Mouse (Mus musculus) CH12.LX (cell line): Measurements from ENCODE around the gene Ppp2r5d. TPM values are rescaled to one million over a fixed set of nuclear protein-coding genes. Genes with fewer than 3 reads are reported as not detected.

Experiments used
- DNase-seq: peaks from one replicate; pipeline ENCODE4 v3.0.0-alpha.2; 2013; ENCODE audit errors: extremely low read depth
- H3K27ac ChIP-seq: 2 replicates; pipeline ENCODE4 v1.5.1; 2012; ENCODE audit warnings: low read depth, mild to moderate bottlenecking, control low read depth, moderate library complexity; ENCODE audit not compliant: insufficient read depth
- H3K27me3 ChIP-seq: replicated peaks from 2 replicates; pipeline ENCODE3; 2012; ENCODE audit warnings: inconsistent platforms
- H3K36me3 ChIP-seq, 2 experiments: replicated peaks in 1 of 2; 2 replicates each; pipeline versions ENCODE3 to v1.6.1; 2012; ENCODE audit warnings: inconsistent platforms in 1 of 2, low read length in 1 of 2, mild to moderate bottlenecking in 1 of 2, mixed read lengths in 1 of 2, moderate library complexity in 1 of 2; ENCODE audit not compliant: control insufficient read depth in 1 of 2, insufficient read depth in 1 of 2
- H3K4me1 ChIP-seq, 2 experiments: 2 replicates each; pipeline ENCODE4 v1.6.1; 2012; ENCODE audit warnings: inconsistent platforms in 1 of 2, moderate library complexity in 1 of 2; ENCODE audit not compliant: insufficient read depth in 2 of 2, control insufficient read depth in 1 of 2
- H3K4me2 ChIP-seq: 2 replicates; pipeline ENCODE4 v1.6.1; 2012; ENCODE audit warnings: low read depth, mild to moderate bottlenecking, control low read depth; ENCODE audit not compliant: poor library complexity, insufficient read depth, severe bottlenecking
- H3K4me3 ChIP-seq, 3 experiments: fragments of 150-350 bp in 1 of 3; sonication (generic) in 1 of 3; replicated peaks in 1 of 3; 2 replicates each; pipeline versions ENCODE3 to v1.5.1; 2011 to 2012; ENCODE audit warnings: low read depth in 2 of 3, low read length in 2 of 3, mild to moderate bottlenecking in 2 of 3, moderate library complexity in 2 of 3, control low read depth in 1 of 3, improper control_type of control experiment in 1 of 3, inconsistent platforms in 1 of 3, mixed read lengths in 1 of 3; ENCODE audit not compliant: poor library complexity in 1 of 3
- H3K79me2 ChIP-seq: replicated peaks from 2 replicates; pipeline ENCODE4 v1.6.1; 2012; ENCODE audit warnings: mild to moderate bottlenecking, moderate library complexity; ENCODE audit not compliant: control insufficient read depth, poor library complexity, insufficient read depth, severe bottlenecking; ENCODE audit errors: extremely low read depth
- H3K9ac ChIP-seq: 2 replicates; pipeline ENCODE4 v1.6.1; 2012; ENCODE audit warnings: low read depth, mild to moderate bottlenecking, control low read depth, moderate library complexity; ENCODE audit not compliant: insufficient read depth
- H3K9me3 ChIP-seq: replicated peaks from 2 replicates; pipeline ENCODE3; 2012; ENCODE audit warnings: low read length, inconsistent platforms, mixed read lengths
- CTCF ChIP-seq, 2 experiments: IDR thresholded peaks in 1 of 2; conservative IDR thresholded peaks in 1 of 2; 2 replicates each; pipeline ENCODE4 v1.5.1; 2011 to 2012; ENCODE audit warnings: low read depth in 2 of 2, low read length in 2 of 2, improper control_type of control experiment in 1 of 2, inconsistent platforms in 1 of 2, mild to moderate bottlenecking in 1 of 2, moderate library complexity in 1 of 2
- E2F4 ChIP-seq: IDR thresholded peaks from 2 replicates; pipeline ENCODE4 v1.6.1; 2011; ENCODE audit warnings: low read depth, low read length, improper control_type of control experiment; ENCODE audit not compliant: insufficient replicate concordance
- EP300 ChIP-seq: IDR thresholded peaks from 2 replicates; pipeline ENCODE4 v1.6.1; 2011; ENCODE audit warnings: low read length, improper control_type of control experiment
- GABPA ChIP-seq: IDR thresholded peaks from 2 replicates; pipeline ENCODE4 v1.6.1; 2012; ENCODE audit warnings: low read depth, low read length, improper control_type of control experiment, inconsistent platforms; ENCODE audit not compliant: insufficient replicate concordance
- IRF4 ChIP-seq: IDR thresholded peaks from 2 replicates; pipeline ENCODE4 v1.6.1; 2014; ENCODE audit warnings: low read depth, mild to moderate bottlenecking, inconsistent platforms, low read length, improper control_type of control experiment
- JUN ChIP-seq: IDR thresholded peaks from 2 replicates; pipeline ENCODE4 v1.6.1; 2011; ENCODE audit warnings: low read depth, mild to moderate bottlenecking, low read length, improper control_type of control experiment, moderate library complexity; ENCODE audit not compliant: insufficient read depth
- JUND ChIP-seq: conservative IDR thresholded peaks from 2 replicates; pipeline ENCODE4 v1.6.1; 2011; ENCODE audit warnings: low read depth, low read length, improper control_type of control experiment
- MAFK ChIP-seq: IDR thresholded peaks from 2 replicates; pipeline ENCODE4 v1.6.1; 2011; ENCODE audit warnings: low read length, improper control_type of control experiment; ENCODE audit not compliant: insufficient replicate concordance
- MEF2A ChIP-seq: IDR thresholded peaks from 2 replicates; pipeline ENCODE4 v1.6.1; 2014; ENCODE audit warnings: low read depth, mild to moderate bottlenecking, inconsistent platforms, low read length, improper control_type of control experiment, borderline replicate concordance
- MXI1 ChIP-seq: IDR thresholded peaks from 2 replicates; pipeline ENCODE4 v1.6.1; 2011; ENCODE audit warnings: mild to moderate bottlenecking, low read depth, low read length, improper control_type of control experiment
- MYC ChIP-seq: IDR thresholded peaks from 2 replicates; pipeline ENCODE4 v1.6.1; 2011; ENCODE audit warnings: low read depth, mild to moderate bottlenecking, improper control_type of control experiment, low read length
- NRF1 ChIP-seq: IDR thresholded peaks from 2 replicates; pipeline ENCODE4 v1.6.1; 2014; ENCODE audit warnings: low read depth, mild to moderate bottlenecking, inconsistent platforms, low read length, improper control_type of control experiment, moderate library complexity
- PAX5 ChIP-seq: IDR thresholded peaks from 2 replicates; pipeline ENCODE4 v1.6.1; 2012; ENCODE audit warnings: low read length, inconsistent platforms, mixed read lengths
- POLR2A ChIP-seq: IDR thresholded peaks from 2 replicates; pipeline ENCODE4 v1.6.1; 2011; ENCODE audit warnings: low read depth, mild to moderate bottlenecking, improper control_type of control experiment, low read length
- POLR2AphosphoS2 ChIP-seq: IDR thresholded peaks from 2 replicates; pipeline ENCODE4 v1.6.1; 2011; ENCODE audit warnings: low read depth, low read length, improper control_type of control experiment
- RAD21 ChIP-seq: IDR thresholded peaks from 2 replicates; pipeline ENCODE4 v1.6.1; 2011; ENCODE audit warnings: low read depth, mild to moderate bottlenecking, low read length, improper control_type of control experiment, moderate library complexity
- RCOR1 ChIP-seq: conservative IDR thresholded peaks from 2 replicates; pipeline ENCODE4 v1.6.1; 2012; ENCODE audit warnings: low read depth, mild to moderate bottlenecking, inconsistent platforms, low read length, improper control_type of control experiment
- SIN3A ChIP-seq: IDR thresholded peaks from 2 replicates; pipeline ENCODE4 v1.6.1; 2012; ENCODE audit warnings: low read length, improper control_type of control experiment, inconsistent platforms
- SMC3 ChIP-seq: IDR thresholded peaks from 2 replicates; pipeline ENCODE4 v1.6.1; 2011; ENCODE audit warnings: low read depth, low read length, improper control_type of control experiment
- TBP ChIP-seq: conservative IDR thresholded peaks from 2 replicates; pipeline ENCODE4 v1.6.1; 2011; ENCODE audit warnings: low read depth, low read length, improper control_type of control experiment
- UBTF ChIP-seq: IDR thresholded peaks from 2 replicates; pipeline ENCODE4 v1.6.1; 2012; ENCODE audit warnings: low read depth, mild to moderate bottlenecking, inconsistent platforms, low read length, improper control_type of control experiment, moderate library complexity
- USF1 ChIP-seq: IDR thresholded peaks from 2 replicates; pipeline ENCODE4 v1.6.1; 2014; ENCODE audit warnings: low read depth, mild to moderate bottlenecking, inconsistent platforms, low read length, improper control_type of control experiment
- ZC3H11A ChIP-seq: IDR thresholded peaks from 2 replicates; pipeline ENCODE4 v1.6.1; 2012; ENCODE audit warnings: low read depth, mild to moderate bottlenecking, inconsistent platforms, low read length, improper control_type of control experiment
- ZMIZ1 ChIP-seq: IDR thresholded peaks from 2 replicates; pipeline ENCODE4 v1.6.1; 2012; ENCODE audit warnings: low read depth, mild to moderate bottlenecking, inconsistent platforms, low read length, improper control_type of control experiment
- dilution Hi-C: fragments of 300-500 bp; cut with MboI; formaldehyde crosslinking; loops from 2 replicates; pipeline ENCODE4 v1.14.3; 2020; ENCODE audit warnings: low sequenced_read_pairs; ENCODE audit not compliant: extremely low pct_unique_long_range_greater_than_20kb, extremely low pct_ligation_motif_present
- in situ Hi-C: fragments of 300-500 bp; cut with MboI; formaldehyde crosslinking; loops from 3 replicates; pipeline ENCODE4 v1.14.3; 2019; ENCODE audit warnings: low sequenced_read_pairs, low pct_ligation_motif_present, low pct_unique_long_range_greater_than_20kb, mixed read lengths
- polyA plus RNA-seq: library from polyadenylated mRNA; unstranded; fragments of >175 nt; gene quantifications from 2 replicates; pipeline ENCODE4 v1.2.1, GENCODE M21; 2012; ENCODE audit warnings: low read depth; ENCODE audit not compliant: insufficient read length
- total RNA-seq, 2 experiments: library from RNA; depleted of rRNA; stranded (reverse); fragments of 300-350 nt in 1 of 2; fragments of >200 nt in 1 of 2; gene quantifications; 2 replicates each; pipeline ENCODE4 v1.2.3; 2012 to 2014

Gene Ppp2r5d
- total and polyA plus RNA-seq, 3 experiments, result 56.2 to 75.4 (median 57.7) TPM

DNA sequence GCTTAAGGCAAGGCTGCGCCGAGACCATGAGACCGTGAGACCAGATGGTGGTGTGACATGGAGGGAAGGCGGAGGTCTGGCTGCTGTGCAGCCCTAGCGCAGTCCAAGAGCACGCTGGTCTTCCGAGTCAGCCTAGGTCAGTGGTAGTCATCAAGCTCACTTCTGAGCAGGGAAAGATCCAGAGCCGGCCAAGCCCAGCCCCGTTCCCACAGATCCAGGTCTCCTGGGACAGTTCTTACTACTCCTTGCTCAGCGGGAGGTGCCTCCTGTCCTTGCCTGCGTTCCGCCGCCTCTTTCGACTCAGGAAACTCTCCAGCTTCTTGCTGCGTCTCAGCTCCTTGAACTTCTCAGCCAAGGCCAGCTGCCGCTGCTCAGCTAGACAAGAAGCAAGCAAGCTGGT lies 37.2 kb downstream of the Ppp2r5d start:
- peaks cover 7% of the 10 kb centered on the region for H3K9me3 ChIP-seq
- no peak overlapping the region for H3K4me3 ChIP-seq
- peaks cover 8% of the 10 kb centered on the region for H3K79me2 ChIP-seq
- in situ Hi-C loops, result no loop called here
- H3K27ac ChIP-seq, result no peak overlapping the region
- H3K4me2 ChIP-seq, result no peak overlapping the region
- TF ChIP-seq RCOR1, result no peak
- no peak for TF ChIP-seq NRF1
- TF ChIP-seq IRF4, result no peak
- no peak for TF ChIP-seq JUN
- no peak for TF ChIP-seq EP300
- no peak for TF ChIP-seq E2F4
- no peak for TF ChIP-seq ZMIZ1
- no peak for TF ChIP-seq PAX5
- no peak for TF ChIP-seq TBP
- no peak for TF ChIP-seq USF1
- TF ChIP-seq UBTF, result no peak
- no peak for TF ChIP-seq POLR2A
- TF ChIP-seq GABPA, result no peak
- TF ChIP-seq JUND, result no peak
- TF ChIP-seq MAFK, result no peak
- TF ChIP-seq SIN3A, result no peak
- TF ChIP-seq MXI1, result no peak
- TF ChIP-seq POLR2AphosphoS2, result no peak
- no peak for TF ChIP-seq RAD21
- no peak for TF ChIP-seq SMC3
- no peak overlapping the region for H3K9ac ChIP-seq
- H3K4me1 ChIP-seq, result peaks cover 0 to 16% of the 10 kb centered on the region in 2 experiments; a peak in 2 of 4 replicates
- no peak for DNase-seq
- dilution Hi-C loops, result no loop called here
- no peaks in the 10 kb centered on the region for H3K27me3 ChIP-seq
- H3K36me3 ChIP-seq, result peaks cover 67 to 90% of the 10 kb centered on the region in 2 experiments

DNA sequence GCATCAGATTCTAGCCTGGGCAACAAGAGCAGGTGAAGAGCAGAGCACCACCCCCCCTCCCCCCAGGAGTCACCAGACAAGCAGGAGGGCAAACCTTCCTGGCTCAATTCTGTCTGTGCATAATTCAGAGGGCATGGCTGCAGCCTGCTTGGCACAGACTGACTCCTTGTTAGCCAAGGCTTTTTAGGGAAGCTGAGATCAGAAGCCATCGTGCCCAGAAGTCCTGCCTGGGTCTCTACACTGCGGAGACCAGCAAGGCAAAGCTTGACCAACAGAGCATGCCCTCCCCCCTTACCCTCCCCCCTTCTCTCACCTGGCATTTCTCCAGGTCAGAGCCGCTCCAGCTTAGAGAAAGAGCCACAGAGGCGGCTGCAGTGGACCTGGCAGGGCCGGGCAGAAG lies 42.2 kb downstream of the Ppp2r5d start:
- Histone ChIP-seq H3K27me3 (no peaks in the 10 kb centered on the region), H3K9ac (no peak overlapping the region), H3K4me2 (no peak overlapping the region), H3K79me2 (no peaks in the 10 kb centered on the region), H3K36me3 (peaks cover 81 to 95% of the 10 kb centered on the region in 2 experiments), H3K27ac (no peak overlapping the region), H3K9me3 (no peaks in the 10 kb centered on the region), H3K4me1 (peaks cover 0 to 9% of the 10 kb centered on the region in 2 experiments; a peak in 2 of 4 replicates), H3K4me3 (no peak overlapping the region)
- in situ Hi-C loops (no loop called here), dilution Hi-C loops (no loop called here)
- no peak for DNase-seq
- no peak for TF ChIP-seq CTCF (conservative IDR thresholded peaks at IDR 0.05 in 1 of 2, IDR thresholded peaks at IDR 0.05 in 1 of 2; ENCODE audit: low read depth in 2 of 2, low read length in 2 of 2)
- no peak for TF ChIP-seq E2F4
- no peak for TF ChIP-seq RCOR1
- no peak for TF ChIP-seq MYC
- no peak for TF ChIP-seq NRF1
- no peak for TF ChIP-seq MAFK
- no peak for TF ChIP-seq MEF2A
- TF ChIP-seq UBTF, result no peak
- TF ChIP-seq USF1, result no peak
- no peak for TF ChIP-seq JUN
- no peak for TF ChIP-seq JUND
- TF ChIP-seq GABPA, result no peak
- TF ChIP-seq ZC3H11A, result no peak
